Mouse (Mus musculus): ENCODE results near the gene Mthfd1l.

DNA sequence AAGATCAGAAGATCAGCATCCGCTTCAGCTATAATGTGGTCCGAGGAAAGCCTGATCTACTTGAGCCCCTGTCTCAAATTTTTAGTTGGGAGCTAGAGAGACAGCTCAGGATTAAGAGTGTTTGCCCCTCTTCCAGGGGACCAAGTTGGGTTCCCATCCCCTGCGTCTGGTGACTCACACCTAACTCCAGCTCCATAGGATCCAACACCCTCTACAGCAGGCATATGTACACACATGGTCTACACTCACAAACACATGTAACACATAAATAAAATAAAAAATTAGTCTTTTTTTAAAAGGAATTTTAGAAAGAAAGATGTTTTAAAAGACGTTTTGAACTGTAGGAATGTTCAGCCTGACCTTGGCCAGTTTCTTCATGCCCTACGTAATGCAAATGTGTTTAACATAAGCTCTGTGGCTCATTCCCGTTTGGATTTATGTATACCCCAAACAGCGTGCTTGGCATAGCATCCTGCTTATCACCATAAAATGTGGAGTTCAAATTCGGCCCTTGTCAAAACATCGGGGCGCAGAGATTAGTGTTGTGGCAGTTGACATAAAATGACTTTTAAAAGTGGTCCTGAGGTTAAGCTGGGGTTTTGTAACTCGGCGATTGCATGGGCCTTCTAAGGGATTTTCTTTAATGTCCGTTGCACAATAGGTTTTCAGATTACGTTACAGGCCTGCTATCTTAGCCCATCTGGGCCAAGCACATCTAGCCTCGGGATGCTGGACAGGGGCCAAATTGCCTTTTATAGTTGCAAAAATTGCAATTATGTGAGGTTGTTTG, 92.6 kb downstream of the Mthfd1l start:
- TF ChIP-seq CTCF (IDR thresholded peaks at IDR 0.05; ENCODE audit: low read depth) (no peak), EP300 (optimal IDR thresholded peaks at IDR 0.05) (no peak)

Data from stomach, postnatal 0 days (tissue).